Mouse (Mus musculus): Measurements from ENCODE around the gene Nbdy.

- TF ChIP-seq CTCF (IDR thresholded peaks at IDR 0.05; ENCODE audit: insufficient read depth, low read depth, low read length) (no peak), POLR2A (IDR thresholded peaks at IDR 0.05; ENCODE audit: insufficient read depth, low read depth, low read length) (no peak)
Observed at GRCm38 (mm10) chrX:153723110-153723916, at the start of gene Nbdy.
